Mouse (Mus musculus): ENCODE data around the gene Gm38431. TPM values are rescaled to one million over a fixed set of nuclear protein-coding genes. Genes with fewer than 3 reads are reported as not detected.

Gm38431 gene
- polyA plus RNA-seq, 1 experiment from 2014 or later = 4.1 TPM

GRCm38 (mm10) chr9:21132102-21132775 is 40.4 kb upstream of the Gm38431 start:
- peaks cover 3% of the 10 kb centered on the region; the same call in 1 of the 2 replicates for H3K4me1 ChIP-seq (ENCODE audit: control insufficient read depth, insufficient read depth, low read length)
- no peaks in the 10 kb centered on the region for H3K27me3 ChIP-seq (ENCODE audit: control insufficient read depth, insufficient read depth, low read length)
- 88% methylated on average over 12 of the region's 12 CpGs for WGBS
- H3K9me3 ChIP-seq (ENCODE audit: control insufficient read depth, low read length) = no peaks in the 10 kb centered on the region
- no peak overlapping the region for H3K4me3 ChIP-seq (ENCODE audit: low read depth, low read length)
- H3K4me2 ChIP-seq (ENCODE audit: low read depth, severe bottlenecking) = no peak overlapping the region
- no peak for DNase-seq (ENCODE audit: low spot score)
- no peaks in the 10 kb centered on the region for H3K36me3 ChIP-seq (ENCODE audit: control insufficient read depth, insufficient read depth, low read length)
- ATAC-seq (ENCODE audit: insufficient number of reproducible peaks, low FRiP score, low TSS enrichment, low read depth) = no peak
- no peak overlapping the region for H3K9ac ChIP-seq (ENCODE audit: low read length)
- H3K27ac ChIP-seq (replicated peaks; ENCODE audit: low read depth, low read length) = no peak overlapping the region

DNA sequence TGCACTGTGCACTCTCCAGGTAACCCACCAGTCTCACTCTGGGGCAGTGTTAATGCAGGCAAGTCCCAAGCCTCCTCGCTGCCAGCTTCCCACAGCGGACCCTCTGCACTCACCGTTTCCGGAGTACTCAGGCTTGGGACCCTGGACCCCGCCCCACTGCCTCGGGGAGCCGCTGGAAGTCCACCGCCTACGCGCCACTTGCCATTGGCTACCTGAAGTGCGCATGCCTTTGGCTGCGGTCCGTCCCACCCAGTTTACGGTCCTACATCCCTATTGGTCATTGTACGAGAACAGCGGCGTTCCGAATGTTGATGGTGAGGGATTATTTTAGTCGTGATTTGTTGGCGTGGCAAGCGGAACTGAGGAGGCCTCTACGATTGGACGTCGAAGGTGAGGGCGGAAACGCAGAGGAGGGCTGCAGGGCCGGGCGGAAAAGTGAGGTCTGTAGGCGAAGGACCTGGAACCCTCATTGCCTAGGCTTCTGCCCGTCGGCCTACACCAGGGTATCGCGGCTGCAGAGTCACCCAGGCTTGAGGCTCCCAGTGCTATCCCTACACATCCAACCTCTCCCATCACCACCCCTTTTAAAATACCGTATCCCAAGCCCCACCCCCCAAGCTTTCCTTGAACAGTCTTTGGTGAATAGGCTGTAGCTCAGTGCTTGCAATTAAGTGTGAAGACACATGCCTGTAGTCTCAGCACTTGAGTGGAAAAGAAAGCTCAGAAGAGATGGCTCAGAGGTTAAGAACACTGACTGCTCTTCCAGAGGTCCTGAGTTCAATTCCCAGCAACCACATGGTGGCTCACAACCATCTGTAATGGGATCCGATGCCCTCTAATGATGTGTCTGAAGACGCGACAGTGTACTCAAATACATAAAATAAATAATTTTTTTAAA is 39.5 kb upstream of the Gm38431 start, which contains the start of gene Tyk2:
Gene Tyk2 (minus strand): TSS at position 185 of the 898 bp plus-strand sequence.
- no peaks in the 10 kb centered on the region for H3K27me3 ChIP-seq (ENCODE audit: control insufficient read depth, insufficient read depth, low read length)
- H3K4me1 ChIP-seq (ENCODE audit: control insufficient read depth, insufficient read depth, low read length) = peaks cover 3% of the 10 kb centered on the region; the same call in 1 of the 2 replicates
- DNase-seq (ENCODE audit: low spot score) (peak; percentile 94), ATAC-seq (ENCODE audit: insufficient number of reproducible peaks, low FRiP score, low TSS enrichment, low read depth) (peak; percentile 98)
- H3K36me3 ChIP-seq (ENCODE audit: control insufficient read depth, insufficient read depth, low read length) = no peaks in the 10 kb centered on the region
- no peaks in the 10 kb centered on the region for H3K9me3 ChIP-seq (ENCODE audit: control insufficient read depth, low read length)
- H3K4me2 ChIP-seq (ENCODE audit: low read depth, severe bottlenecking) = peak within 1 kb of the TSS; percentile 72
- H3K27ac ChIP-seq (replicated peaks; ENCODE audit: low read depth, low read length) = peak within 1 kb of the TSS; percentile 18; the same call in 1 of the 2 replicates
- peak within 1 kb of the TSS; percentile 68 for H3K9ac ChIP-seq (ENCODE audit: low read length)
- 6% methylated on average over 37 of the region's 37 CpGs for WGBS
- peak within 1 kb of the TSS; percentile 53 for H3K4me3 ChIP-seq (ENCODE audit: low read depth, low read length)

DNA sequence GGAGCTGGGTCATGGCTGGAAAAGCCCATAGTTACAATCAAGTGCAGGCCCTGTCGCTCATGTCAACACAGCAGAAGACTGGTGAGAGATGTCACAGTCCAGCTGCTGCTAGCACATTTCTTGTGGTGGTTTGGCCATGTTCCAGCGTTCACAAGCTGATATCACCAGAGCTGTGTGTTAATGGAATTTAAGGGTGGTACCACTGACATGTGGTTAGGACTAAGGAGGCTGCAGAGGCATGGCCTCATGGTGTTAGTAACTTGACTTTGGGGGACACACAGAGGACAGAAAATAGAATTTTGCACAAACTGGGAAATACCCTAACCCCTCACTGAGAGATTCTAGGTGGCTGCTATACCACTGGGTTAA is 34.4 kb upstream of the Gm38431 start:
- Histone ChIP-seq H3K27me3 (ENCODE audit: control insufficient read depth, insufficient read depth, low read length) (no peaks in the 10 kb centered on the region), H3K4me2 (ENCODE audit: low read depth, severe bottlenecking) (no peak overlapping the region), H3K9me3 (ENCODE audit: control insufficient read depth, low read length) (no peaks in the 10 kb centered on the region), H3K4me1 (ENCODE audit: control insufficient read depth, insufficient read depth, low read length) (peaks cover 3% of the 10 kb centered on the region; the same call in 1 of the 2 replicates), H3K36me3 (ENCODE audit: control insufficient read depth, insufficient read depth, low read length) (peaks cover 9% of the 10 kb centered on the region; the same call in 1 of the 2 replicates), H3K4me3 (ENCODE audit: low read depth, low read length) (no peak overlapping the region), H3K9ac (ENCODE audit: low read length) (no peak overlapping the region), H3K27ac (replicated peaks; ENCODE audit: low read depth, low read length) (no peak overlapping the region)
- ATAC-seq (ENCODE audit: insufficient number of reproducible peaks, low FRiP score, low TSS enrichment, low read depth) = no peak
- 85% methylated on average over 2 of the region's 2 CpGs for WGBS
- DNase-seq (ENCODE audit: low spot score) = no peak

DNA sequence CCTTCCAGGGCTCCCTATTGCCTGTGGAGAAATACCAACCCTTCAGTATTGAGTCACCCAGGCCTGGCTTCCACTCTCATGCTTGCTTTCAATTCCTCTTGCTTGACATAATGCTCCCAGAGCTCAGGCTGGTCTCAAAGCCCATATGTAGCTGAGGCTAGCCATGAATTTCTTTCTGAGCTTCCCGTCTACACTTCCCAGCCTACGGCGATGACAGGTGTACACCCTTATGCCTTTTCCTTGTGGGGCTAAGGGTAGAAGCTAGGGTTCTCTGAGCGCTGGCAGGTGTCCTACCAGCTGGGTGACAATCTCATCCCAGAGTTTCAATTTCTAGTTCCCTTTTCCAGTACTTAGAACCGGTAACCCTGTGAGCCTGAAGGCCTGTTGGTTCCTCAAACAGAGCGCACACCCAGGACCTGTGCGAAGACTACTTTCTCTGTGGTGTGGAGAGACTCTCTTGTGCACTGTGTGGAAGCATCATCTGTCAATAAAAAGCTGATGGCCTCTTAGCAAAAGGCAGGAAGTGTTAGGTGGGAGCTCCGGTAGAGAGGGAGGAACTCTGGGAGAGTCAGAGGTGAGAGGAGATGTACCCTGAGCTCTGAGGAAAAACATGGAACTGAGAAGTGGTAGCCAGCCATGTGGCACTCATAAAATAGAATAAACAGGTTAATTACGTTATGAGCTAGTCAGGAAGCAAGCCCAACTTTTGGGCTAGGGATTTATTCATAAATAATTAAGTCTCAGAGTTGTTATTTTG is 33.9 kb upstream of the Gm38431 start:
- WGBS = 87% methylated on average over 9 of the region's 9 CpGs
- H3K36me3 ChIP-seq (ENCODE audit: control insufficient read depth, insufficient read depth, low read length) = peaks cover 10% of the 10 kb centered on the region; the same call in 1 of the 2 replicates
- no peak for ATAC-seq (ENCODE audit: insufficient number of reproducible peaks, low FRiP score, low TSS enrichment, low read depth)

GRCm38 (mm10) chr9:21124837-21125236 is 33.0 kb upstream of the Gm38431 start:
- no peak for DNase-seq (ENCODE audit: low spot score)
- H3K27ac ChIP-seq (replicated peaks; ENCODE audit: low read depth, low read length) = no peak overlapping the region
- no peak overlapping the region for H3K4me3 ChIP-seq (ENCODE audit: low read depth, low read length)
- WGBS = 78% methylated on average over 5 of the region's 5 CpGs
- peaks cover 10% of the 10 kb centered on the region; the same call in 1 of the 2 replicates for H3K36me3 ChIP-seq (ENCODE audit: control insufficient read depth, insufficient read depth, low read length)
- no peaks in the 10 kb centered on the region for H3K27me3 ChIP-seq (ENCODE audit: control insufficient read depth, insufficient read depth, low read length)
- H3K4me2 ChIP-seq (ENCODE audit: low read depth, severe bottlenecking) = no peak overlapping the region
- ATAC-seq (ENCODE audit: insufficient number of reproducible peaks, low FRiP score, low TSS enrichment, low read depth) = no peak
- no peak overlapping the region for H3K9ac ChIP-seq (ENCODE audit: low read length)
- H3K9me3 ChIP-seq (ENCODE audit: control insufficient read depth, low read length) = no peaks in the 10 kb centered on the region
- H3K4me1 ChIP-seq (ENCODE audit: control insufficient read depth, insufficient read depth, low read length) = no peaks in the 10 kb centered on the region

More for the DNA sequence above, 33.9 kb upstream of the Gm38431 start:
- Histone ChIP-seq H3K9me3 (ENCODE audit: control insufficient read depth, low read length) (no peaks in the 10 kb centered on the region), H3K27me3 (ENCODE audit: control insufficient read depth, insufficient read depth, low read length) (no peaks in the 10 kb centered on the region), H3K9ac (ENCODE audit: low read length) (no peak overlapping the region), H3K4me3 (ENCODE audit: low read depth, low read length) (no peak overlapping the region), H3K27ac (replicated peaks; ENCODE audit: low read depth, low read length) (no peak overlapping the region), H3K4me2 (ENCODE audit: low read depth, severe bottlenecking) (no peak overlapping the region), H3K4me1 (ENCODE audit: control insufficient read depth, insufficient read depth, low read length) (peaks cover 3% of the 10 kb centered on the region; the same call in 1 of the 2 replicates)
- DNase-seq (ENCODE audit: low spot score) = no peak

- H3K27ac ChIP-seq (replicated peaks; ENCODE audit: low read depth, low read length) = no peak overlapping the region
- no peaks in the 10 kb centered on the region for H3K4me1 ChIP-seq (ENCODE audit: control insufficient read depth, insufficient read depth, low read length)
- 86% methylated on average over 16 of the region's 16 CpGs for WGBS
- H3K9me3 ChIP-seq (ENCODE audit: control insufficient read depth, low read length) = 0 out of 2 replicates have a peak, but pooled peaks cover 3% of the 10 kb centered on the region
- ATAC-seq (ENCODE audit: insufficient number of reproducible peaks, low FRiP score, low TSS enrichment, low read depth) (no peak), DNase-seq (ENCODE audit: low spot score) (no peak)
- peaks cover 10% of the 10 kb centered on the region; the same call in 1 of the 2 replicates for H3K36me3 ChIP-seq (ENCODE audit: control insufficient read depth, insufficient read depth, low read length)
- no peak overlapping the region for H3K4me2 ChIP-seq (ENCODE audit: low read depth, severe bottlenecking)
- no peak overlapping the region for H3K4me3 ChIP-seq (ENCODE audit: low read depth, low read length)
- no peak overlapping the region for H3K9ac ChIP-seq (ENCODE audit: low read length)
- H3K27me3 ChIP-seq (ENCODE audit: control insufficient read depth, insufficient read depth, low read length) = no peaks in the 10 kb centered on the region
Observed at GRCm38 (mm10) chr9:21121483-21121882, 29.7 kb upstream of the Gm38431 start.

DNA sequence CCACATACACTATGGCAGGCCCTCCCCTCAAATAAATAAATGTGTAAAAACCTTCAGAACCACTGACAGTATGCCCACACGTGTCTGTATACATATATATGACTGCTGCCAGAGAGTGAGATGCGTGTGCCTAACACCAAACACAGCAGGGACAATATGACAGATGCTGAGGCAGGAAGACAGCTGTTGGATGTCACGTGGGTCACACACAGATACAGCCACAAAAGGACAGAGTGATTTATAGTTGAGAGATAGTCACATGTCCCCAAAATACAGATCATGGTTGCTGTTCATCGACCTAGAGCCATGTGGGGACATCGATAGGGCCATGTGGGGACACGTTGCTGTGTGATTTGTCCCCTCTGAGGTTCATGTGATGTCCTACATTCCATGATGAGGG is 25.3 kb upstream of the Gm38431 start:
- DNase-seq (ENCODE audit: low spot score) (no peak), ATAC-seq (ENCODE audit: insufficient number of reproducible peaks, low FRiP score, low TSS enrichment, low read depth) (no peak)
- Histone ChIP-seq H3K4me1 (ENCODE audit: control insufficient read depth, insufficient read depth, low read length) (no peaks in the 10 kb centered on the region), H3K4me3 (ENCODE audit: low read depth, low read length) (no peak overlapping the region), H3K36me3 (ENCODE audit: control insufficient read depth, insufficient read depth, low read length) (0 out of 2 replicates have a peak, but pooled peaks cover 4% of the 10 kb centered on the region), H3K27ac (replicated peaks; ENCODE audit: low read depth, low read length) (no peak overlapping the region), H3K4me2 (ENCODE audit: low read depth, severe bottlenecking) (no peak overlapping the region), H3K9me3 (ENCODE audit: control insufficient read depth, low read length) (peaks cover 3% of the 10 kb centered on the region; the same call in 1 of the 2 replicates), H3K9ac (ENCODE audit: low read length) (no peak overlapping the region), H3K27me3 (ENCODE audit: control insufficient read depth, insufficient read depth, low read length) (no peaks in the 10 kb centered on the region)
- WGBS = 84% methylated on average over 6 of the region's 6 CpGs

GRCm38 (mm10) chr9:21115105-21115504 is 23.3 kb upstream of the Gm38431 start:
- no peak overlapping the region for H3K9ac ChIP-seq (ENCODE audit: low read length)
- no peaks in the 10 kb centered on the region for H3K36me3 ChIP-seq (ENCODE audit: control insufficient read depth, insufficient read depth, low read length)
- no peak overlapping the region for H3K4me3 ChIP-seq (ENCODE audit: low read depth, low read length)
- no peak overlapping the region for H3K4me2 ChIP-seq (ENCODE audit: low read depth, severe bottlenecking)
- H3K4me1 ChIP-seq (ENCODE audit: control insufficient read depth, insufficient read depth, low read length) = no peaks in the 10 kb centered on the region
- WGBS = 91% methylated on average over 8 of the region's 8 CpGs
- no peak overlapping the region for H3K27ac ChIP-seq (replicated peaks; ENCODE audit: low read depth, low read length)
- no peak for ATAC-seq (ENCODE audit: insufficient number of reproducible peaks, low FRiP score, low TSS enrichment, low read depth)
- H3K9me3 ChIP-seq (ENCODE audit: control insufficient read depth, low read length) = peaks cover 3% of the 10 kb centered on the region; the same call in 1 of the 2 replicates
- no peaks in the 10 kb centered on the region for H3K27me3 ChIP-seq (ENCODE audit: control insufficient read depth, insufficient read depth, low read length)
- DNase-seq (ENCODE audit: low spot score) = no peak
